Mouse (Mus musculus): Measurements from ENCODE around the gene Sec14l2. TPM values are rescaled to one million over a fixed set of nuclear protein-coding genes. Genes with fewer than 3 reads are reported as not detected.
A peak's percentile ranks its signal among the peaks of the same experiment; 100 is the strongest.

Gene Sec14l2
- 0.30 and 0.54 TPM in 2 replicates for polyA plus RNA-seq (2015; fragmentation: Nextera tagmentation; extraction: Ambion mirVana)

- peak; percentile 70 for DNase-seq (ENCODE audit: low spot score)
These were observed at the start of gene Sec14l2 for GRCm38 (mm10) chr11:4122742-4123579. Sec14l2 (minus strand) TSS chr11:4123415.

GRCm38 (mm10) chr11:4166467-4167090 is 43.4 kb upstream of the Sec14l2 start:
- no peak for DNase-seq (ENCODE audit: low spot score)

GRCm38 (mm10) chr11:4164701-4165100 is 41.5 kb upstream of the Sec14l2 start:
- no peak for DNase-seq (ENCODE audit: low spot score)

- no peak for DNase-seq (ENCODE audit: low spot score)
These were observed 37.7 kb upstream of the Sec14l2 start for GRCm38 (mm10) chr11:4160758-4161480.

GRCm38 (mm10) chr11:4159808-4160708 is 36.8 kb upstream of the Sec14l2 start, which contains the start of the genes Ccdc157 and Sf3a1:
Ccdc157 (minus strand) TSS chr11:4160293.
Sf3a1 (plus strand) TSS chr11:4160350.
- peak; percentile 95 for DNase-seq (ENCODE audit: low spot score)

GRCm38 (mm10) chr11:4158676-4159075 is 35.5 kb upstream of the Sec14l2 start:
- DNase-seq (ENCODE audit: low spot score), result no peak

GRCm38 (mm10) chr11:4155641-4156040 is 32.4 kb upstream of the Sec14l2 start:
- DNase-seq (ENCODE audit: low spot score), result no peak

- no peak for DNase-seq (ENCODE audit: low spot score)
These were observed 30.5 kb upstream of the Sec14l2 start for GRCm38 (mm10) chr11:4153694-4154093.

- no peak for DNase-seq (ENCODE audit: low spot score)
These were observed 26.7 kb upstream of the Sec14l2 start for GRCm38 (mm10) chr11:4149886-4150285.

GRCm38 (mm10) chr11:4148536-4149156 is 25.4 kb upstream of the Sec14l2 start:
- no peak for DNase-seq (ENCODE audit: low spot score)

- DNase-seq (ENCODE audit: low spot score), result no peak
These were observed 24.9 kb upstream of the Sec14l2 start for GRCm38 (mm10) chr11:4148120-4148519.

- DNase-seq (ENCODE audit: low spot score), result no peak
These were observed 23.9 kb upstream of the Sec14l2 start for GRCm38 (mm10) chr11:4147098-4147497.

- DNase-seq (ENCODE audit: low spot score), result no peak
These were observed 23.2 kb upstream of the Sec14l2 start for GRCm38 (mm10) chr11:4146381-4146780.

- DNase-seq (ENCODE audit: low spot score), result no peak
These were observed 20.3 kb upstream of the Sec14l2 start for GRCm38 (mm10) chr11:4143281-4144062.

- DNase-seq (ENCODE audit: low spot score), result no peak
These were observed 19.1 kb upstream of the Sec14l2 start for GRCm38 (mm10) chr11:4142352-4142751.

- no peak for DNase-seq (ENCODE audit: low spot score)
These were observed 18.3 kb upstream of the Sec14l2 start for GRCm38 (mm10) chr11:4141505-4141904.

- no peak for DNase-seq (ENCODE audit: low spot score)
These were observed 15.7 kb upstream of the Sec14l2 start for GRCm38 (mm10) chr11:4138964-4139363.

GRCm38 (mm10) chr11:4134986-4135935 is 12.0 kb upstream of the Sec14l2 start, which contains the start of gene Rnf215:
Rnf215 (plus strand) TSS chr11:4135202.
- peak; percentile 87 for DNase-seq (ENCODE audit: low spot score)
